Mouse (Mus musculus) layer of hippocampus, adult 9-11 months (tissue): ENCODE data around the gene March9.
"Not testable (repeated sequence)": the region's sequence is repeated elsewhere in the genome, so short reads cannot be mapped to it uniquely, and the experiment has no call there.

Experiments
- DNase-seq: peaks from one replicate; pipeline ENCODE4 v3.0.0; 2022

The March9 gene

DNA sequence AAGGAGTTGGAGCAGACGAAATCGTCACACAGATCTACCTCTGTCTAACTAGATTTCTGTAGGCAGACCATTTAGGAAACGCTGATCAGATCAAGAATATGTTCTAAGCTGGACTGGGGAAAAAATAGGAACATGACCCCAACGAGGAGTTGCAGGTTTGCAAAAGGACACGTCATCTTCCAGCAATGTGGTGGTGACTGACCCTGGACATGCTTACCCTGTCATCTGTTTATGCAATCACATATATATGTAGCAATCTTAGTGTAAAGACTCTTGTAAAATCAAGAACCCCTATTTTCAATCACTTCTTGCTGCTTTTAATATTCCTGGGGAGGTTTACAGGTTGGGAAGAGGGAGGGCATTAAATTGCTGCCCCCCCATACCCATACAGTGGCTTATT is 2.5 kb upstream of the March9 start:
- no peak for DNase-seq

- DNase-seq: not testable (repeated sequence)
Observed at GRCm38 (mm10) chr10:127062101-127062500, 2.1 kb upstream of the March9 start.

- no peak for DNase-seq
Observed at GRCm38 (mm10) chr10:127061513-127061912, 1.5 kb upstream of the March9 start.

DNA sequence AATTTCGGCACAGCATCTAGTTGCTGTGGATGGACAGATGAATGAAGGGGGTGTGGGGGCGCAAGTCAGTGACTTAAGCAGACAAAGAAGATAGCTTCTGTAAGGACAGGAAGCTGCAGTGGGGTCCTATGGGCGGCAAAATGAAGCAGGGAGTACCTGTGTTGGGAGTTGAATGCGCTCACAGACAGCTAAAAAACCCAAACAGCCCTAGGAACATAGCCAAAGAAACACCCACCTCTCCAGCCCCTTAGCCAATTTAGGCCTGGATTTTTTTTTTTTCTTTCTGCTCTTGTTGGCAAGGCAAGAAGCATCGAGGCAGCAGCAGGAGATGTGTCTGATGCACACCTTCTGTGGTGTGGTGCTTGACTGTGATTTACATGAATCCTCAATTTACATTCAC is 1.1 kb upstream of the March9 start:
- DNase-seq: no peak

DNA sequence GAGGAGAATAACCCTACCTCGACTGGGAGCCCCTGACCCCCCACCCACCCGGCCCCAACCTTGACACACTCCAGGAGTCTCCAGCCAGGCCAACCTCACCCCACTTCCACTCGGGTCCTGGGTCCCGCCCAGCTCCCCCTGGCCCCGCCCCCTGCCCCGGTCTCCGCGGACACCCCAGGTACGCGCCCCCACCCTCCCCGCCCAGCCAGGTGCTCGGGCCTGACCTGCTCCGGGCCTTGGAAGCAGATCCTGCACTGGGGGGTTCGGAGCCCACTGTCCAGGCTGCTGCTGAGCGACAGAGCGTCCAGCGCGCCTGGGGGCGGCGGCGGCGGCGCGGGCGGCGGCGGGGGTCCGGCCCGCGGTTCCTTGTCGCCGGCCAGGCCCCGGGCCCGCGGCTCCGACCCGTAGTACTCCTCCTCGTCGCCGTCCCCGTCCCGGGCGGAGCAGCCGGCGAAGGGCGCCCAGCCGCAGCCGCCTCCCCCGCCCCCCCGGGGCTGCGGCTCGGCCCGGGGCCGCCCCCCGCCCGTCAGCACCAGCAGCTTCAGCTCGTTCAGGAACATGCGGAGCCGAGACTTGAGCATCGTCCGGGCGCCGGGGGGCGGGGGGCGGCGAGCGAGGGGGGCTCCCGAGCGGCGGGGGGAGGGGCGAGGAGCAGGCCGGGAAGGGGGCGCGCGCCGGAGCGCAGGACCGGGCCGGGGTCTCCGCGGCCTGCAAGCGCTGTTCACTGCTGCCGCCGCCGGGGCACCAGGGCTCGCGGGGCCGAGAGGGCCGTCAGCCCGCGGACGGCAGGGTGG is 613 bp downstream of the March9 start:
- no peak for DNase-seq

DNA sequence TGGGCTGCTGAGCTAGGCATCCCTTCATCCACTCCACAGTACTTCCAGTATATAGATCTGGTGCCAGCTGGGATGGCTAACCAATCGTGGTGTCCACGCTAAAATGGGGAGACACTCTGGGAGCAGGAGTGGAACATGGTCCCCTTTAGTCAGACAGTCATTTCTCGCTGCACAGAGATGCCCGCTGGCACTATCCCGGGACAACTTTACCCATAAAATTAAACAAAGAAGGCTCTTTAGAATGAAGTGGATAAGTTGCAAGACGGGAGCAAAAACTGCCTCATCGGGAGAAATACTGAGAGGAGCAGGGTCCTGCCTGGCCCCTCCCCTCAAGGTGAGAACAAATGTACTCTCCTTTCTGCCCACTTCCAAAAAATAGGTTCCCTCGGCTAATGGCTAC is 1.3 kb downstream of the March9 start:
- no peak for DNase-seq

DNA sequence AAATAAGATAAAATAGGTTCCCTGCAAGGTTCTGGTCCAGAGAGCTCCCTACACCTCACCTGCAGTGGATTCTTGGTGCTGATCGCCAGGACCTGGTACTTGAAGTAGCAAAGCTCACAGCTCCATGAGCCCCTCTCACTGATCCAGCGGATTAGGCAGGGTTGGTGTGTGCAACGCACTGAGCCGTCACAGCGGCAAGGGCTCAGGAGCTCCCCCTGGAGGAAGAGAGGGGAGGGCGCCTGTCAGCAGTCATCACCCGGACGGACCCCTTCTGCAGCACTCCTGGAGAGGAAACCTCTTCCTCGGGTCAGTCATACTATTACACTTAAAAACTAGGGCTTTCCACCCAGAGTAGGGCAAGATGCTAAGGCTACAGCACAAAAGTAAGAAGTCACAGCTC is 1.8 kb downstream of the March9 start:
- DNase-seq: no peak

DNA sequence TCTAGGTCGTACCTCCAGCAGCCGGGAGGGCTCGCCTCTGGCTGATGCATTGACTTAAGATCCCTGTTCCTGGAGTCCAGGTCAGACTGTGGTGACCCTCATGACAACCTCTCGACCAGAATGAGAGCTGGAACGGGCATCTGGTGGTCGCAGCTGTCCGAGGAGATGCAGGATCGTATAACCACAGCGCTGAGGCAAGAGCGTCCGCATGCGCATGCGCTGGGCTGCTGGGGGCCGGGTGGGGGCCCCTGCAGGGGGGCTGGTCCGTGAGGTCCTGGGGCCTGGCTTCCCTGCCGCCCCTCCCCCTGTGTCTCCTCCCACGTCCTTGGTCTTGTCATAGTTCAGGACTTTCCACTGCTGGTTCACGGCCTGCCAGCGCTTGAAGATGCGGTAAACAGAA is 3.5 kb downstream of the March9 start:
- DNase-seq: no peak

- DNase-seq: no peak
Observed at GRCm38 (mm10) chr10:127055406-127055805, 4.6 kb downstream of the March9 start.

DNA sequence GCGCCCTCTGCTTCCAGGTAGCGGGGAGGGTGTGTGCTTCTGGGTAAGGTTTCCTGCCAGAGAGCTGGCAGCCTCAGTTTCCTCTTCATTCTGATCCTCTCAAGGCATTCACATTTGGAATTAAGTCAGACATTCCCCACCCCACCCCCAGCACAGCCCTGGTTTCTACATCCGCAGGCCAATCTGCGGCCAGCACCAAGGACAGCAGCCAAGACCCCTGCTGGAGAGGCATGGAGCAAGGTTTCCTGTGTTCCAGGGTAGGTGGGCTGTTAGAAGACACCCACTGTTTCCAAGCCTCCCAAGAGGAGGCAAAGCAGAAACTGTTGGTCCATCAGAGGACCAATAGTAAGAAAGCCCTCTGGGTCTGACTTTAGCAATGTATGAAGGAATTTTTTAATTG is 5.3 kb downstream of the March9 start:
- no peak for DNase-seq

GRCm38 (mm10) chr10:127050119-127050474 is 9.9 kb downstream of the March9 start:
- DNase-seq: no peak

DNA sequence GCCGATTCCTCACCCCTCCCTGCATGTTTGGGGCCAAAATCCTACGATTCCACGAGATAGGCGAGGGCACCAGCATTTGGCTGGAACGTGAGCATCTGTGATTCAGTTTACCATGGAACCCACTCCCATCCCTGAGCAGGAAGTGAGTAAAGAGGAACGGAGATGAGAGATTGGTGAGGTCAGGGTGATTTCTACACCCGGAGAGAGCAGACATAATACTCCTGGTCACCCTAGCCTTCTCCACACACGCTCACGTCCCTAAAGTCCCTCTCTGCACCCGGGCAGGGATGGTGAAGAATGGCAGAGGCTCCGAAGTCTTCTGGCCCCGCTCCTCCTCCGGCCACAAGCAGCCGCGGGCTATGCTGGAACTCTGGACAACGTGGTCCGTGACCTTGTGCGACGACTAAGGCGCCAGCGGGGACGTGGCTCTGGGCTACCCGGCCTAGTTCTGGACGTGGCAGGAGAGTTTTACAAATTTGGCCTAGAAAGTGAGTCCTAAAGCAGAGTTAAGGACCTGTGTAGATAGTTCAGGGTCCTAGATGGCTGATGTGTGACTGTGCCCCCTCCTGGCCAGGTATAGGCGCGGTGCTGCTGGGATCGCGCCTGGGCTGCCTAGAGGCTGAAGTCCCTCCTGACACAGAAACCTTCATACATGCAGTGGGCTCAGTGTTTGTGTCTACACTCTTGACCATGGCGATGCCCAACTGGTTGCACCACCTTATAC is 10.4 kb downstream of the March9 start:
- DNase-seq: no peak

DNA sequence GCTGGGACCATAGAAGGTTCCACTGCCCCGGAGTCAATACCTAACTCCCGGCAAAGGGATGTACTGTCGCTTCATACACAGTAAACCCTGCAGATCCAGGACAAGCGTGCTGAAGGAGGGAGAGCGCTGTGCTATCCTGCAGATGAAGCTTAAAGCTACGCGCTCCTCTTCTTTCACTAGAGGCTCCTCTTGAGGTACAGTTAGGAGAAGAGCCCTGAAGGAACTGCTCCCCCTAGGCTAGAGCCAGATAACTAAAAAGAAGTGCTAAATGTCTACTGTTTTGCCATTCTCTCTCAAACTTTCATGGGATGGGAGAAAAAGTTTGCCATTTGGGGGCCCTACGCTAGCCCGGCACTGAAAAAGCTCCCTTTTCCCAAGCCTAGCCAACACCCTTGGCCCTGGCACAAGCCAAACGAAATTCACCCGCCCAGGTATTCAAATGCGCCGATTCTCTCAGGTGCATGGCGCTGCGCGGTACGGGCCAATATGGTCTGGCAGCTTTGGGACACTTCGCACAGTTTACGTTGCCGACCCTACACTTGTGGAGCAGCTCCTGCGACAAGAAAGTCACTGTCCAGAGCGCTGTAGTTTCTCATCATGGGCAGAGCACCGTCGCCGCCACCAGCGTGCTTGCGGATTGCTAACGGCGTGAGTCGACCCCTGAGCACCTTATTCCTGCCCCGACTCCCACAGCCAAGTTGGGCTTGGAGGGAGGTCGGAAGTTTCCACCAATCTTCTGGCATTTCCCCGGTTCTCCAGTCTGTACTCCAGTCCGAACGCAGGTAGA is 11.2 kb downstream of the March9 start:
- no peak for DNase-seq

DNA sequence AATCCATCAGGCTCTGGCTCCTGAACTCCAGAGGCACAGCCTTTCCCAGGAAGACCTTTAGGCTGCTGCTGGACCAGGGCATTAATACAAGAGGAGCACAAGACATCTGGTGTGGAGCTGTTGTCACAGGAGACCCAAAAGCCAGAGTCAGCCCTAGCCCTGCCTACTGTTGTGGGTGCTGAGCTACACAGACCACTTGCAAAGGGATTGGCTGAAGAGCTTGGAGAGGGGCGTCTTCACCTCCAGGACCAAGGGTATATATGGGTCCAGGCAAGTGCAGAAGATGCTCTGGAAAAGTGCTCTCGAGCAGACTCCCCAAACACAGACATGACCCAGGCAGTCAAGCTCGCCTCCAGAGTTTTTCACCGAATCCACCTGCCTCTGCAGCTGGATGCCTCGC is 12.0 kb downstream of the March9 start, which contains the start of gene Cyp27b1:
TSS of gene Cyp27b1 (plus strand) at position 297 of the 400 bp plus-strand sequence.
- no peak for DNase-seq

GRCm38 (mm10) chr10:127043187-127043586 is 16.8 kb downstream of the March9 start:
- no peak for DNase-seq

DNA sequence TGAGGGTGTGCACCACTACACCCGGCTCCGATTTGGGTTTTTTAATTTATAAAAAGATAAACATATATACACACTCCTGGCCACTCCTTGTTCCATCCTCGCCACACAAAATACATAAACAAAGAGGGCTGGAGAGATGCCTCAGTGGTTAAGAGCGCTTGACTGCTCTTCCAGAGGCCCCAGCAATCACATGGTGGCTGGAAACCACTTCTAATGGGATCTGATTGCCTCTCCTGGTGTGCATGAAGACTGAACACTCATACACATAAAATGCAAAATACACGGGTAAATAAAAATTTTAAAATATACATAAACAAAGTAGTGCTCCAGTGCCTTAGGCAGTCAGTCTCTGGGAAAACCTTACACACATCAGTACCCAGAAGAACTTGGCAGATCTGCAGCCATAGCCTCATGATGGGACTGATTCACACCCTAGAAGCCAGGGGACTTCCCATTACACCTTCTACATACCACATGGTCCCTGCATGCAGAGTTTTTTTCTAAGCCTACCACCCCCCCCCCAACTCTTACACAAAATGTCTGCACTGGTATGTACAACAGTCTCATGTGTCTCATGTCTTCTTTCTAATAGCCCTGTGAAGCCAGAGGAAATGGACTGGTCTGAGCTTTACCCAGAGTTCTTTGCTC is 17.4 kb downstream of the March9 start:
- no peak for DNase-seq

GRCm38 (mm10) chr10:127041774-127042338 is 18.1 kb downstream of the March9 start:
- peak; percentile 86 for DNase-seq

DNA sequence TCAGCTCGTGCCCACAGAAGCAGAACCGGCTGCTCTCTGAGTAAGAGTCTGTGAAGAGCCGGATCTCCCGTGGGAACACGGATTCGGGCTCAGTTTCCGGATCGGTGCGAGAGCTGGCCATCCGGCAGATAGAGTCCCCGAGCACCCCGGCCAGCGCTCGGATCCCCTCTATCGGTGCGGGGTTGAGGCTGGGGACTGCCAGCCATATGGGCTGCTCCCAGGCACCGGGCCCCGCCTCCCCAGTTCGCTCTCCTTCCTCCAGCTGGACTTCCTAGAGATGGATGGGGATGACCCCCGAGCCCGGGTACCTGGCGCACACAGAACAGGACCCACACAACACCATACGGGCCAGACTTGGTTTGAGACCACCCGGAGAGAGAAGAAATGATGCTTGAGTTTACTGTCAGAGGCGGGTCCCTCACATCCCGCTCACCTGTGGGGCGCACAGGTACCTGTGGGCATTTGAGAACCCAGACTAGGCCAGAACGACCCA is 18.7 kb downstream of the March9 start, which contains the start of the genes Mettl1 and Eef1akmt3:
TSS of gene Mettl1 (plus strand) at position 141 of the 493 bp plus-strand sequence.
TSS of gene Eef1akmt3 (minus strand) at position 240 of the 493 bp plus-strand sequence.
- no peak for DNase-seq

GRCm38 (mm10) chr10:127040569-127041214 is 19.3 kb downstream of the March9 start:
- no peak for DNase-seq

GRCm38 (mm10) chr10:127037641-127038040 is 22.3 kb downstream of the March9 start:
- no peak for DNase-seq

DNA sequence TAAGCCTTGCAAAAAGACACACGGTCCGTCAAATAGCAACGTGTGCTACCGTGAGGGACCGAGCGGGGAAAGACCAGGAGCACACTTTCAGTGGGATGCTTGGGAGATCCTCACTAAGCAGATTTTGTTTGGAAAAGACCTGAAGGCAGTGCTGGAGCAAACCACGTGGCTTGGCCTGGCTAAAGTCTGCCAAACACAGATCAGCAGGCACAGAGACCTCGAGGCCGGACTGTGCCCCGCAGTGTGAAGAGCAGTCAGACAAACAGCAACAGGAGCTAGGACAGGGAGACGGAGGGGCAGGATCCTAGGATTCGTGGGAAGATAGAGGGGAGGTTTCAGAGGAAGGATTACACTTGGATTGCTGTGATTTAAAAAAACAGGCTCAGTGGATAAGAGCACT is 23.7 kb downstream of the March9 start:
- DNase-seq: no peak

- no peak for DNase-seq
Observed at GRCm38 (mm10) chr10:127033301-127033741, 26.7 kb downstream of the March9 start.
